Mouse (Mus musculus) small intestine, adult 2 months (tissue): ENCODE measurements around the gene Mark2. TPM values are rescaled to one million over a fixed set of nuclear protein-coding genes. Genes with fewer than 3 reads are reported as not detected.

Experiments used
- H3K27ac ChIP-seq: fragments of 200-500 bp; 2 replicates; pipeline ENCODE4 v1.5.1; 2012; ENCODE audit warnings: low read depth, low read length, control low read depth, inconsistent platforms; ENCODE audit not compliant: insufficient read depth
- H3K27me3 ChIP-seq: fragments of 200-500 bp; 2 replicates; pipeline ENCODE4 v1.6.1; 2012; ENCODE audit warnings: mild to moderate bottlenecking, moderate library complexity, low read length, inconsistent platforms; ENCODE audit not compliant: control insufficient read depth, insufficient read depth
- H3K36me3 ChIP-seq: fragments of 200-500 bp; 2 replicates; pipeline ENCODE4 v1.6.1; 2012; ENCODE audit warnings: mild to moderate bottlenecking, low read length, control low read depth, inconsistent platforms; ENCODE audit not compliant: control insufficient read depth, insufficient read depth
- H3K4me1 ChIP-seq: fragments of 200-500 bp; 2 replicates; pipeline ENCODE4 v1.6.1; 2012; ENCODE audit warnings: low read length, inconsistent platforms, mixed read lengths; ENCODE audit not compliant: control insufficient read depth, insufficient read depth, insufficient read length
- H3K4me3 ChIP-seq: fragments of 200-500 bp; 2 replicates; pipeline ENCODE4 v1.5.1; 2012; ENCODE audit warnings: low read depth, mild to moderate bottlenecking, control low read depth, inconsistent platforms, low read length, moderate library complexity
- CTCF ChIP-seq: fragments of 200-500 bp; IDR thresholded peaks from 2 replicates; pipeline ENCODE4 v1.5.1; 2012; ENCODE audit warnings: low read depth, mild to moderate bottlenecking, control low read depth, inconsistent platforms, low read length, moderate library complexity, mixed read lengths; ENCODE audit not compliant: insufficient replicate concordance, insufficient read length; ENCODE audit errors: extremely low read depth
- POLR2A ChIP-seq: fragments of 200-500 bp; IDR thresholded peaks from 2 replicates; pipeline ENCODE4 v1.6.1; 2012; ENCODE audit warnings: low read depth, mild to moderate bottlenecking, control low read depth, inconsistent platforms, low read length, moderate library complexity
- whole genome bisulfite sequencing: fragments of 180-500 bp; shearing (Covaris S2); methylation state at CpG from one replicate; pipeline ENCODE4 v1.1.7; 2018; 5-methylcytosine and 5-hydroxymethylcytosine counted together
- polyA plus RNA-seq: library from polyadenylated mRNA; depleted of rRNA; stranded (reverse); fragments of >200 nt; gene quantifications from 2 replicates; pipeline ENCODE4 v1.2.3, GENCODE M21; 2012

The Mark2 gene
- polyA plus RNA-seq, 1 experiment, result 279 TPM

GRCm38 (mm10) chr19:7280557-7281330 is 60.9 kb downstream of the Mark2 start:
- H3K4me3 ChIP-seq, result no peak overlapping the region
- TF ChIP-seq POLR2A (no peak), CTCF (no peak)
- H3K36me3 ChIP-seq, result peaks cover 94% of the 10 kb centered on the region
- H3K27me3 ChIP-seq, result no peaks in the 10 kb centered on the region
- H3K4me1 ChIP-seq, result no peaks in the 10 kb centered on the region
- H3K27ac ChIP-seq, result no peak overlapping the region
- 86% methylated on average over 18 of the region's 18 CpGs for WGBS

- H3K4me3 ChIP-seq, result no peak overlapping the region
- H3K27me3 ChIP-seq, result no peaks in the 10 kb centered on the region
- H3K27ac ChIP-seq, result no peak overlapping the region
- 53% methylated on average over 6 of the region's 6 CpGs for WGBS
- TF ChIP-seq CTCF, result peak; percentile 58; the same call in 1 of the 2 replicates
- no peak for TF ChIP-seq POLR2A
- H3K36me3 ChIP-seq, result peaks cover 83% of the 10 kb centered on the region
- no peaks in the 10 kb centered on the region for H3K4me1 ChIP-seq
Measured at GRCm38 (mm10) chr19:7279114-7279513, 62.5 kb downstream of the Mark2 start.

GRCm38 (mm10) chr19:7278200-7278906 is 63.3 kb downstream of the Mark2 start:
- WGBS, result 80% methylated on average over 6 of the region's 6 CpGs
- Histone ChIP-seq H3K4me3 (no peak overlapping the region), H3K36me3 (peaks cover 76% of the 10 kb centered on the region), H3K27me3 (no peaks in the 10 kb centered on the region), H3K4me1 (no peaks in the 10 kb centered on the region), H3K27ac (no peak overlapping the region)
- TF ChIP-seq CTCF, result no peak
- no peak for TF ChIP-seq POLR2A

GRCm38 (mm10) chr19:7276796-7277195 is 64.9 kb downstream of the Mark2 start:
- no peak overlapping the region for H3K4me3 ChIP-seq
- no peak for TF ChIP-seq CTCF
- TF ChIP-seq POLR2A, result no peak
- H3K27me3 ChIP-seq, result no peaks in the 10 kb centered on the region
- WGBS, result 79% methylated on average over 7 of the region's 7 CpGs
- no peak overlapping the region for H3K27ac ChIP-seq
- H3K36me3 ChIP-seq, result peaks cover 60% of the 10 kb centered on the region
- no peaks in the 10 kb centered on the region for H3K4me1 ChIP-seq

GRCm38 (mm10) chr19:7276053-7276659 is 65.5 kb downstream of the Mark2 start:
- H3K4me1 ChIP-seq, result no peaks in the 10 kb centered on the region
- H3K27me3 ChIP-seq, result no peaks in the 10 kb centered on the region
- WGBS, result 82% methylated on average over 7 of the region's 7 CpGs
- H3K36me3 ChIP-seq, result peaks cover 55% of the 10 kb centered on the region
- no peak overlapping the region for H3K4me3 ChIP-seq
- H3K27ac ChIP-seq, result no peak overlapping the region
- TF ChIP-seq CTCF, result no peak
- TF ChIP-seq POLR2A, result no peak

GRCm38 (mm10) chr19:7275131-7275789 is 66.4 kb downstream of the Mark2 start:
- Histone ChIP-seq H3K4me1 (no peaks in the 10 kb centered on the region), H3K4me3 (no peak overlapping the region), H3K36me3 (peaks cover 46% of the 10 kb centered on the region), H3K27me3 (no peaks in the 10 kb centered on the region), H3K27ac (no peak overlapping the region)
- TF ChIP-seq POLR2A (no peak), CTCF (no peak)
- 54% methylated on average over 7 of the region's 7 CpGs for WGBS
